Mouse (Mus musculus) kidney, adult 2 months (tissue): ENCODE measurements at regions not wholly inside any gene's neighbourhood (a gene's known extent, or its start where the extent isn't known, plus 50 kb on each side); places are given as distances from the start of the nearest gene placed in this dataset.

ENCODE experiments used
- CTCF ChIP-seq: fragments of 200-500 bp; conservative IDR thresholded peaks from 2 replicates; pipeline ENCODE4 v1.5.1; 2011; ENCODE audit warnings: low read depth, mild to moderate bottlenecking, control low read depth, low read length, moderate library complexity, mixed read lengths; ENCODE audit not compliant: insufficient read depth, insufficient read length
- POLR2A ChIP-seq: fragments of 200-500 bp; IDR thresholded peaks from one replicate; pipeline ENCODE4 v1.6.1; 2011; ENCODE audit warnings: low read depth, low read length, control low read depth

DNA sequence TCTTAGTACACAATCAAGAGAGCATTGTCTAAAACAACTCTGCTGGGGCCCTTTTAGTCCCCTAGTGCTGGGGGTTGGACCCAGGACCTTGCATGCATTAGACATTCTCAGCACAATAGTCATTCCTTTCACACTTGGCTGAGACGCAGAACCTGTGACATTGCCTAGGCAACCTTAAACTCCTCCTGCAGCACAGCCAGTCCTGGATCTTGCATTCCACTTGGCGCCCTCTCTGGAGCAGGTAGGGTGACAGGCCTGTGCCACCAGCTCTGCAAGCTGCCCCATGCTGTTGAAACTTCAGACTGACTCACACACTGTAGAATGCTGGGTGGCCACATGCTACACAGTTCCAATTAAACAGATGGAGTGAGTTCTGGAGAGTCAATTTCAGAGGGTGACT is 66.5 kb upstream of the Scel start:
- no peak; the same call in 1 of the 2 replicates for TF ChIP-seq CTCF
- TF ChIP-seq POLR2A, result no peak
